Mouse (Mus musculus) testis, adult 2 months (tissue): ENCODE measurements around the gene Traf4. TPM values are rescaled to one million over a fixed set of nuclear protein-coding genes. Genes with fewer than 3 reads are reported as not detected.

Experiments used
- H3K27ac ChIP-seq: fragments of 200-500 bp; 2 replicates; pipeline ENCODE4 v1.5.1; 2012; ENCODE audit warnings: low read depth, low read length; ENCODE audit not compliant: control insufficient read depth, insufficient read depth
- H3K27me3 ChIP-seq: fragments of 200-500 bp; 2 replicates; pipeline ENCODE4 v1.6.1; 2012; ENCODE audit warnings: mild to moderate bottlenecking, low read length, moderate library complexity; ENCODE audit not compliant: control insufficient read depth, insufficient read depth
- H3K36me3 ChIP-seq: fragments of 200-500 bp; 2 replicates; pipeline ENCODE4 v1.6.1; 2012; ENCODE audit warnings: mild to moderate bottlenecking, low read length; ENCODE audit not compliant: control insufficient read depth, insufficient read depth
- H3K4me1 ChIP-seq: fragments of 200-500 bp; 2 replicates; pipeline ENCODE4 v1.6.1; 2012; ENCODE audit warnings: low read length; ENCODE audit not compliant: control insufficient read depth, insufficient read depth
- H3K4me3 ChIP-seq: fragments of 200-500 bp; 2 replicates; pipeline ENCODE4 v1.5.1; 2012; ENCODE audit warnings: low read depth, mild to moderate bottlenecking, low read length, moderate library complexity, mixed read lengths; ENCODE audit not compliant: control insufficient read depth
- CTCF ChIP-seq: fragments of 200-500 bp; IDR thresholded peaks from 2 replicates; pipeline ENCODE4 v1.5.1; 2012; ENCODE audit warnings: low read depth, mild to moderate bottlenecking, inconsistent platforms, low read length, moderate library complexity; ENCODE audit not compliant: control insufficient read depth, insufficient read depth, insufficient replicate concordance
- POLR2A ChIP-seq: fragments of 200-500 bp; IDR thresholded peaks from 2 replicates; pipeline ENCODE4 v1.6.1; 2012; ENCODE audit warnings: low read depth, mild to moderate bottlenecking, inconsistent platforms, low read length, moderate library complexity; ENCODE audit not compliant: control insufficient read depth
- polyA plus RNA-seq: library from polyadenylated mRNA; depleted of rRNA; stranded (reverse); fragments of >200 nt; gene quantifications from 2 replicates; pipeline ENCODE4 v1.2.3, GENCODE M21; 2012; rRNA removed

Traf4 gene
- 9.5 and 12.5 TPM in 2 replicates for polyA plus RNA-seq

DNA sequence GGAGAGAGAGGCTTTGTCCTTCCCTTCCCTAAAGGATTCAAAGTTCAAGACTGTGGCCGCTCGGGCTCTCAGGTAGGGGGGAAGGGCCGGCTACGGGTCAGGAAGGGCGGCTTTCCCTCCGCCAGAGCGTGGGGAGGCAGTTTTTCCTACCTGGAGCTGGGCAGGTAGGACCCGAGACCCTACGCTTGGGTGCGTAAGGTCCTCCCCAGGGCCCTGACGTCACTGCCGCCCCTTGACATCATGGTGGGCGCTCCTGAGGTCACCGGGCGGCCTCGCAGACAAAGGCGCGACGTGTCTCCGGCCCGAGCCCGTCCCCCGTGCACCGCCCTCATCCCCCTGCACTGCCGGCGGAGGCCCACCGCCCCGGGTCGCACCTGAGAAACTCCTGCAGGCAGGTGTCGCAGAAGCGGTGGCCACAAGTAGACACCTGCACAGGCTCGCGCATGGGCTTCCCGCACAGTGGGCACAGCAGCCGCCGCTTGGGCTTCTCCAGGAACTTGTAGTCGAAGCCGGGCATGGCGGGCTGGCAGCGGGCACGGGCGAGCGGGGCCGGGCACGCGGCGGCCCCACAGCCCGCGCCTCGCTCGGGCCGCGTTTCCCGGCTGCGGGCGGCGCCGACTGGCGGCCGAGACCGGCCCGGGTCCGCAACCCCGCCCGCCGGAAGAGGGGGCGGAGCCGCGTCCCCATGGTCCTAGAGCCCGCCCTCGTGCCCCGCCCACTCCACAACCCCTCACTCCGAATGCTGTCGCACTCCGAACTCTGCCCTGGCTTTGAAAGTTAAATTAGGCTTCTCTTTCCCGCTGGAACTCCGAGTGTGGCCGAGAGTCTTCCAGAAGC, at the start of gene Traf4:
Traf4 (minus strand) TSS at position 666 of the 837 bp plus-strand sequence.
- TF ChIP-seq POLR2A, result peak; percentile 49; the same call in 1 of the 2 replicates
- peak; percentile 14; the same call in 1 of the 2 replicates for TF ChIP-seq CTCF
- peak within 1 kb of the TSS; percentile 94 for H3K4me3 ChIP-seq
- H3K4me1 ChIP-seq, result peaks cover 28% of the 10 kb centered on the region
- H3K27ac ChIP-seq, result peak within 1 kb of the TSS; percentile 63
- no peaks in the 10 kb centered on the region for H3K36me3 ChIP-seq
- no peaks in the 10 kb centered on the region for H3K27me3 ChIP-seq

DNA sequence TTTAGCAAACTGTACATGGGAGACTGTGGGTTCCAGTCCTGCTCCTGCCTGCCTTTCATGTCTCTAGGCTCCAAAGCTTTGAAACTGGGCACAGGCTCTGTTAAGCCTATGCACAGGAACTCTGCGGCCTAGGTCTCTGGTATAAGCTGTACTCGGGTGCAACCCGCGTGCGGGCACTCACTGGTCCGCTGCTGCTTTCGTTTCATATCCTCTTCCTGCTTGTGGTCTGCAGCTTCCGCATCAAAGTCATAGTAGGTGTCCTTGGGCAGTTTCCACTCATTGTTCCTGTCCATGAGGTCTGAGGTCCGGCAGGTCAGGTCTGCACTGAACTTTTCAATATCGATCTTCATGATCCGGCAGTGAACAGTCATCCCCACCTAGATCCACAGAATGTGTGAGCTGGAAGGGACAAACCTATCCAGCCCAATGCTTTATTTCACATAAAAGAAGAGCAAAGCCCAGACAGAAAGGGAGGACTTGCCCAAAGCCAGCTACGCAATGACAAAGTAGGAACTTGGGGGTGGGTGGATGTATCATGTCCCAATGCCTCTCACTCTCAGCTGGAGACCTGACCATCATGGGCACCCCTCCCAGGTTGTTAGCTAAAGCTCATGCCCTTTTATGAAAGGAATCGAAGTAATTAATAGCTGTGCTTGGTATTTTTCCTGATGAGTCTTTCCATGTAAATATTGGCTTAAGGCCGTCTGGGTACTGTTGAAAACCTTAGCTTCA, 47.9 kb upstream of the Traf4 start:
- no peak overlapping the region for H3K4me3 ChIP-seq
- H3K27me3 ChIP-seq, result no peaks in the 10 kb centered on the region
- H3K4me1 ChIP-seq, result no peaks in the 10 kb centered on the region
- 0 out of 2 replicates have a peak overlapping the region, but pooled peaks have one; percentile 11 for H3K27ac ChIP-seq
- TF ChIP-seq POLR2A (no peak), CTCF (no peak)
- peaks cover 9% of the 10 kb centered on the region for H3K36me3 ChIP-seq

DNA sequence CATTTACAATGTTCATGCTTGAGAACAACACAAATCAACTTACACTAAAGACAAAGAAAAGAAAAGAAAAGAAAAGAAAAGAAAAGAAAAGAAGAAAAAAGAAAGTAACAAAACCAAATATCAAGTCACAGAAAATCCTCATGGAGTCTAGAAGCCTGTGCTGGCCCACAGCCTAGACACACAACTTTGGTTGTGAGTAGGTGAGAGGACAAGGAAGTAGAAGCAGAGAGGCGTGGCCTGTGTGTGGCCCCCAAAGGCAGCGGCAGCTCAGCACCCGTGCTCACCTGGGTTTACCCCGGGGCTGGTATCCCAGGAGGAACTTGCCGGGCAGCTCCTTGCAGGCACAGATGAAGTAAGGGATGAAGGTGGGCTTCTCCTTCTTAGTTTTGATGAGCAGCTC, 46.1 kb upstream of the Traf4 start:
- peaks cover 13% of the 10 kb centered on the region for H3K36me3 ChIP-seq
- H3K27ac ChIP-seq, result no peak overlapping the region
- no peaks in the 10 kb centered on the region for H3K4me1 ChIP-seq
- TF ChIP-seq CTCF (no peak), POLR2A (no peak)
- no peaks in the 10 kb centered on the region for H3K27me3 ChIP-seq
- H3K4me3 ChIP-seq, result no peak overlapping the region

DNA sequence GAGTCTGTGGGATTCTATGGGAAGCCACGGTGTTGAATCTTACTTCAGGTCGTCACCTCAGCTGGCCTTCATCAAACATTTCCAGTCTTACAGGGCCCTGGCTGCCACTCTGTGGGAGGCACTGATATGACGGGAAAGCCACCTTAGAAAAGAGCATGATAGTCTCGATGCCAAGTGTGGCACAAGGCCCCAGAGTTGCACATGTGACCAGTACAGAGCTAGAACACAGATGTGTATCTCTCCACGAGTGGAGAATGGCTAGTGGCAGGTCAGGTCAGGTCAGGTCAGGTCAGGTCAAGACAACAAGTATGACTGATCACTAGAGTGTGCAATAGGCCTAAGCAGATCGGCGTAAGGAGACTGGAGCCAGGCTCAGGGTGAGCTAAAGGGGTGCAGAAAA, 45.2 kb upstream of the Traf4 start:
- TF ChIP-seq CTCF (no peak), POLR2A (no peak)
- H3K36me3 ChIP-seq, result peaks cover 12% of the 10 kb centered on the region

DNA sequence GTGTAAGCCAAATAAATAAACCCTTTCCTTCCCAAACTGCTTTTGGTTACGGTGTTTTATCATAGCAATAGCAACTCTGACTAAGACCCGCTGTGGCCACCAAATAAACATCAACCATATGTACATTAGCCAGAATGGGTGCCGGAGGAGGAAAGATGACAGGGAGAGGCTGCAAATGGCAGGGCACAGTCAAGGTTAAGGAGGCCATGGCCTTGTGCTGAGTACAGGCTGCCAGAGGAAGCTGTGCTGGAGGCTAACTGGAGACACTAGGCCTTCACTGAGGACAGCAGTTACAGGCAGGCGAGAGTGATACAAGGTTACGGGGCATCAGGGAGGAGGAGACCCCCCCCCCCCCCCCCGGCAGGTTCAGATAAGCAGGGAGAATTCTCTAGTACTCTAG, 44.5 kb upstream of the Traf4 start:
- Histone ChIP-seq H3K4me3 (no peak overlapping the region), H3K27ac (no peak overlapping the region), H3K4me1 (no peaks in the 10 kb centered on the region), H3K27me3 (no peaks in the 10 kb centered on the region), H3K36me3 (peaks cover 12% of the 10 kb centered on the region)
- no peak for TF ChIP-seq POLR2A
- no peak for TF ChIP-seq CTCF

More for the DNA sequence above, 45.2 kb upstream of the Traf4 start:
- no peaks in the 10 kb centered on the region for H3K27me3 ChIP-seq
- H3K4me1 ChIP-seq, result no peaks in the 10 kb centered on the region
- peak overlapping the region; percentile 27 for H3K27ac ChIP-seq
- H3K4me3 ChIP-seq, result peak overlapping the region; percentile 13

DNA sequence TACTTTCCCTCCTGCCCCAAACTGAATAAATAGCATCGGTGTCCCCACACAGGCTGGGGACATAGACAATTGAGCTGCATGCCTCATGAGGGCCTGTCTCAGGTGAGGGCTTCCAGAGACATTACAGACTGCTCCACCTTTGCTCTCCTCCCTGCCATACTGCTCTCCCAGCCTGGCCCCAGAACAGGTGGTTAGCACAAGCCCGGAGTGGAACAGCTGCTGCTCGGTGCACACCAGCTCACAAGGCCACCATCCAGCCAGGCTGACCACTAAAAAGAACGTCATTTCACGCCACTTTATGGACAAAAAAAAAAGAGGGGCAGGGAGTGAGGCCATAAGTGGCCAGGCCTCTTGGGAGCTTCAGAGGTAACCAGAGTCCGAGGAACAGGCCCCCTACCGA, 41.8 kb upstream of the Traf4 start:
- peaks cover 8% of the 10 kb centered on the region for H3K36me3 ChIP-seq
- TF ChIP-seq POLR2A (no peak), CTCF (no peak)

More for the DNA sequence above, 41.8 kb upstream of the Traf4 start:
- H3K27me3 ChIP-seq, result no peaks in the 10 kb centered on the region
- H3K4me3 ChIP-seq, result no peak overlapping the region
- no peak overlapping the region for H3K27ac ChIP-seq
- H3K4me1 ChIP-seq, result peaks cover 2% of the 10 kb centered on the region; the same call in 1 of the 2 replicates
